Mouse (Mus musculus) A20 (cell line): Measurements from ENCODE around the gene Scgb2b26.

Experiments
- DNase-seq: peaks from one replicate; pipeline ENCODE4 v3.0.0-alpha.2; 2011; ENCODE audit warnings: low read depth, low spot score

The Scgb2b26 gene

GRCm38 (mm10) chr7:33944940-33945339 is at the start of gene Scgb2b26:
TSS of gene Scgb2b26 (minus strand) at chr7:33945040.
- no peak for DNase-seq

GRCm38 (mm10) chr7:33982281-33982680 is 37.4 kb upstream of the Scgb2b26 start:
- peak; percentile 4 for DNase-seq

GRCm38 (mm10) chr7:33902982-33903381 is 41.9 kb downstream of the Scgb2b26 start:
- no peak for DNase-seq

- DNase-seq, result no peak
These were observed 44.0 kb downstream of the Scgb2b26 start for GRCm38 (mm10) chr7:33900803-33901202.

GRCm38 (mm10) chr7:33900007-33900406 is 44.8 kb downstream of the Scgb2b26 start:
- DNase-seq, result no peak
